Mouse (Mus musculus): ENCODE data around the gene Zcchc17.

DNA sequence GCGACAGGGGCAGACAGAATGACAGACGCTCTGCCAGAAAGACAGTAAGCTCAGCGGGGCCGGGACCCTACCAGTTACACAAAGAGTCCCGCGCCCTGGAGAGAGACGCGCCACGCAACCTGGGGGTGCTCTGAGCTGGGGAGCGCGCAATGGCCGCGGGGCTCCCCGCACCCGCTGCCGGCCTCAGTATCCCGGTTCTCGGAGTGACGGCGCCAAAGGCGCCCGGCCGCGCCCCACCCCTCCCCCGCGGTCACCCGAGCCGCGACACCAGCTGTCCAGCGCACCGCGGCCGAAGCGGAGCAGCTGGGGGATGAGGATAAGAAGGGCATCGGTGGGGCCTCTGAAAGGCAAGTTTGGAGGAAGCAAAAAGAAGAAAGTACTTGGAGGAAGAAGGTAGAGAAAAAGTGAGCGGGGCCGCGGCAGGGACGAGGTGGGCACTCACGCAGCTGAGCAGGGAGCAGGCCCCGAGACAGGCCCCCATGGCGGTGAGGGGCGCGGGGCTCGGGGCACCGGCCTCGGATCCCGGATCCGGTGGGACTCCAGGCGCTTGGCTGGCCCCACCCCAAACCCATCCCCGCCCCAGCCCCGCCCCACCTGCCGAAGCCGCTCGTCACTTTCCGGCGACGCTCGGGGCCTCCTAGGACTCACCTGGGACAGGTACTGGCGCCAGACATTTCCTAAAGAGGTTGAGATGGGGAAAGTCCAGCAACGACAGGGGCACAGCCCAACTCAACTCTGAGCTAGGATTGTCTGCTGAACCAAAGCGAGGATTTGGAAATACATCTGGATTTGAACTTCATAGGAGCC, 84.5 kb downstream of the Zcchc17 start:
- TF ChIP-seq CTCF (IDR thresholded peaks at IDR 0.05 in 2 of 3, conservative IDR thresholded peaks at IDR 0.05 in 1 of 3; ENCODE audit: control insufficient read depth in 1 of 3, insufficient read depth in 1 of 3, low read depth in 2 of 3, low read length in 3 of 3, poor library complexity in 1 of 3, severe bottlenecking in 1 of 3) (no peak), EP300 (IDR thresholded peaks at IDR 0.05; ENCODE audit: low read depth in 1 of 2, low read length in 2 of 2) (no peak), POLR2A (IDR thresholded peaks at IDR 0.05; ENCODE audit: control insufficient read depth in 1 of 2, insufficient read depth in 1 of 2, low read depth in 1 of 2, low read length in 2 of 2, poor library complexity in 1 of 2) (no peak), MXI1 (IDR thresholded peaks at IDR 0.05; ENCODE audit: low read depth, low read length) (no peak), MYC (IDR thresholded peaks at IDR 0.05; ENCODE audit: low read depth, low read length) (no peak), SIN3A (IDR thresholded peaks at IDR 0.05; ENCODE audit: low read length) (no peak)
